Mouse (Mus musculus): ENCODE data around the gene Ctrb1. TPM values are rescaled to one million over a fixed set of nuclear protein-coding genes. Genes with fewer than 3 reads are reported as not detected.

The Ctrb1 gene
- total and polyA plus RNA-seq, 3 experiments = not detected

DNA sequence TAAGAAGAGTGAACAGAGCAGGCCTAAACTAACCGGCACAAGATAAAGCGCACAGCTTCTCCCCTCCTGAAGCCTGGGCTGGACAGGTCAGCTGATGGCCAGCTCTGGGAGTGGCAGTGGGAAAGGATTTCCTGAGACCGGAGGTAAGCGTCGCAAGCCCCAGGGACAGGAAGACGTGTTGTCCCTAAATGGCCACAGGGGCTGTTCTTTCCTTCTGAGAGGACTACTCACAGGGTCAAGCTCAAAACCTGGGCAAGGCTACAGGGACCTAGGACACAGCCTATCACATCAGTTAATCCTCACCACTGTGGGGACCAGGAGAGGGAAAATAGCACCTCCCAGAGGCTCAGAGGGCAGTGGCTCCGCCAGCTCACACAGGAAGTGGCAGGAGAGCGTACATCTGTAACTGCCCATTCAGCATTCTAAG lies 44.5 kb upstream of the Ctrb1 start:
- Histone ChIP-seq H3K9me3 (replicated peaks) (no peaks in the 10 kb centered on the region), H3K27me3 (ENCODE audit: insufficient read depth, low read length) (peaks cover 89% of the 10 kb centered on the region), H3K4me3 (ENCODE audit: low read depth, low read length) (no peak overlapping the region), H3K36me3 (replicated peaks) (no peaks in the 10 kb centered on the region), H3K4me1 (ENCODE audit: insufficient read depth, low read depth, low read length) (peaks cover 27% of the 10 kb centered on the region)
- no peak for TF ChIP-seq CTCF (IDR thresholded peaks at IDR 0.05; ENCODE audit: low read depth, low read length)
- no peak for TF ChIP-seq TAL1 (conservative IDR thresholded peaks at IDR 0.05; ENCODE audit: low read depth, low read length)
- ATAC-seq (ENCODE audit: extremely low read depth, insufficient number of reproducible peaks, low FRiP score, poor library complexity, severe bottlenecking) (no peak), DNase-seq (ENCODE audit: low spot score) (no peak)

DNA sequence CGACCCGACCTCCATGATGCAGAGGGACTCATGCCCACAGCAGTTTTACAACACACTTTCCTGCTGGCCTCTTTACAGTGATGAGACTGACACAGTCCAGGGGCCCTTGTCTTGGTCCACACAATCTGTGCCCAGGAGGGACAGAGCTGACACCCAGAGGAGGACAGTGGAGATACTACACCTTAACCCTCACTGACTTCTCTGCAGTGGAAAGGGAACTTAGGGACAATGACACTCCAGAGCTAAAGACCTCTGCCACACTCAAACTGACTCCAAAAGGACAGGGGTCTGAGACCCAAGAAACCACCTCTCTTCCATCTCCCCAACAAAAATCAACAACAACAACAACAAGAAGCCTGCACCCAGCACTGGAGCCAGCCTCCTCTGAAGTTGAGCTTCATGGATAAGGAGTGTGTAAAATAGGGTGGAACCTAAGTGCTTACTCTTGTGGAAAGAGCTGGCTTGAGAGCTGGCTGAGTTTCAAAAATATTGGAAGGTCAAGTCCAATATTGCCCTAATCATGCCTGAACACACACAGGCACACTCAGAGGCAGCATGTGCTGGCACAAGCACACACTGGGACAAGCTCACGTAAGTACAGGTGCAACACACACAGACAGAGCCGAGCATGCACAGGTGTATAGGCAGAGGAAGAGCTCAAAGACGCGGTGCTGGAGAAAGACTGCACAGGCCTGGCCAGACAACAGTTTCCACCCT lies 43.6 kb upstream of the Ctrb1 start:
- Histone ChIP-seq H3K27me3 (ENCODE audit: insufficient read depth, low read length) (peaks cover 90% of the 10 kb centered on the region), H3K36me3 (replicated peaks) (no peaks in the 10 kb centered on the region), H3K9me3 (replicated peaks) (no peaks in the 10 kb centered on the region), H3K4me3 (ENCODE audit: low read depth, low read length) (no peak overlapping the region), H3K4me1 (ENCODE audit: insufficient read depth, low read depth, low read length) (peaks cover 27% of the 10 kb centered on the region)
- no peak for TF ChIP-seq GATA1 (IDR thresholded peaks at IDR 0.05; ENCODE audit: borderline replicate concordance, low read length)
- TF ChIP-seq TAL1 (conservative IDR thresholded peaks at IDR 0.05; ENCODE audit: low read depth, low read length) = no peak
- TF ChIP-seq CTCF (IDR thresholded peaks at IDR 0.05; ENCODE audit: low read depth, low read length) = no peak
- ATAC-seq (ENCODE audit: extremely low read depth, insufficient number of reproducible peaks, low FRiP score, poor library complexity, severe bottlenecking) = no peak
- DNase-seq (ENCODE audit: low spot score) = no peak

DNA sequence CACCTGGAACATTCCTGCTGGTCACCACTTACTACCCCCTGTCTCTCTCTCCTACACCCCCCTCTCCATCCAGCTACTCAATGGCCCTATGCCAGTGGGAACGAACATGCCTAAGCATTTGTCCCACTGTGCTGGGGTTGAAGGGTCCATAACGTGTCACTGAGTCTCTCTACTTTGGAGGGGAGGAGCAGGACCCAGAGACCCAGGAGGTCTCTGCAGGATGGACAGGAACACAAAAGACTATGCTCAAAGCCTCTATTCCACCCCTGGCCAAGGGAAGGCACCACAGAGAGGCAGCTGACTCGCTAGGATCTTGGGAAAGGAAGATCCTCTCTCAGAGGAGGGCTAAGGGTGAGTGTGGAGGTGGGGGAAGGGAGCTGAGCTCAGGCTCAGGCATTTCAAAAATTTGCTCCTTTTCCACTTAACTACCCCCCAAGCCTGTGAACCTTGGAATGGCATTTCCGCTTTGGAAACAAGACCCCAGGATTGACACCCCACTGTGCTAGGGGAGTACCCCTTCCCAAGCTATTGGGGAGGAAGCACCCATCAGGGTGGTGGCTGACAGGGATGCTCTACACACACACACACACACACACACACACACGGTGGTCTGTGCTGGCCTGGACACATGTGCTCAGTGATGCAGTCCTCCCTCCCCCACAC lies 42.9 kb upstream of the Ctrb1 start:
- Histone ChIP-seq H3K36me3 (replicated peaks) (no peaks in the 10 kb centered on the region), H3K9me3 (replicated peaks) (no peaks in the 10 kb centered on the region), H3K4me1 (ENCODE audit: insufficient read depth, low read depth, low read length) (peaks cover 27% of the 10 kb centered on the region), H3K27me3 (ENCODE audit: insufficient read depth, low read length) (peaks cover 90% of the 10 kb centered on the region), H3K4me3 (ENCODE audit: low read depth, low read length) (no peak overlapping the region)
- no peak for DNase-seq (ENCODE audit: low spot score)
- ATAC-seq (ENCODE audit: extremely low read depth, insufficient number of reproducible peaks, low FRiP score, poor library complexity, severe bottlenecking) = no peak
- TF ChIP-seq TAL1 (conservative IDR thresholded peaks at IDR 0.05; ENCODE audit: low read depth, low read length) = no peak
- TF ChIP-seq GATA1 (IDR thresholded peaks at IDR 0.05; ENCODE audit: borderline replicate concordance, low read length) = no peak
- TF ChIP-seq CTCF (IDR thresholded peaks at IDR 0.05; ENCODE audit: low read depth, low read length) = no peak
- TF ChIP-seq POLR2AphosphoS5 (IDR thresholded peaks at IDR 0.05; ENCODE audit: insufficient replicate concordance, low read depth, low read length) = no peak
- no peak for TF ChIP-seq GATA2 (IDR thresholded peaks at IDR 0.05; ENCODE audit: borderline replicate concordance, low read depth, low read length)

DNA sequence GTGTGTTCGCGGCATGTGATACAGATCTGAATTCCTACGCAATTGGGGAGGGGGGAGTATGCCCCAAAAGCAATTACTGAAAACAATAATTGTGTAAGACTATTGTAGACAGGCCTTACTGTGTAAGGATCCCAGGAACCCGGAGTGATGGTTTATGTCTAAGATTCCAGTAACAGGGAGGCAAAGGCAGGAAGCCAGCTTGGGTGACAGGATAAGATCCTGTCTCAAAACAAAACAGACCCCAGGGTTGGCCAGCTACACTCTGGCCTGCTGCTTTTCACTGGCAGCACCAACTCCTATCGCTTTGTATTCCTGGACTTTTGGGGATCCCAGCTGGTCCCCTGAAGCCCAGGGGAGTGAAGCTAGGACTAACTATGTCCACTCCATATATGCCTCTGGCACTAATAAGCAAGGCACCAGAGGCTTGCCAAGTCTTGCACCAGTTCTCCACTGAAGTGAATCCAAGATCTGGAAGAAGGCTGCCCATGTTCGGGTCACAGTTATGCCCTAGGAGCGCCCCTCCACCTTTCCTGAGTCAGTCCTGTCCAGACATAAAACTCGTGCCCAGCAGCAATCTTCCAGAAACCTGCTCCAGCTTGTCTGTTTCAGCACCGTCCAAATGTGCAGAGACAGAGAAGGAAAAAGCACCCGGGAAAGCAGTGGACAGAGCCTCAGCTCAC lies 41.7 kb upstream of the Ctrb1 start:
- Histone ChIP-seq H3K4me3 (ENCODE audit: low read depth, low read length) (peak overlapping the region; percentile 75), H3K27me3 (ENCODE audit: insufficient read depth, low read length) (peaks cover 97% of the 10 kb centered on the region), H3K9me3 (replicated peaks) (no peaks in the 10 kb centered on the region), H3K36me3 (replicated peaks) (no peaks in the 10 kb centered on the region), H3K4me1 (ENCODE audit: insufficient read depth, low read depth, low read length) (peaks cover 27% of the 10 kb centered on the region)
- ATAC-seq (ENCODE audit: extremely low read depth, insufficient number of reproducible peaks, low FRiP score, poor library complexity, severe bottlenecking) (no peak), DNase-seq (ENCODE audit: low spot score) (no peak)
- TF ChIP-seq CTCF (IDR thresholded peaks at IDR 0.05; ENCODE audit: low read depth, low read length) (no peak), GATA1 (IDR thresholded peaks at IDR 0.05; ENCODE audit: borderline replicate concordance, low read length) (no peak), POLR2AphosphoS5 (IDR thresholded peaks at IDR 0.05; ENCODE audit: insufficient replicate concordance, low read depth, low read length) (no peak), TAL1 (conservative IDR thresholded peaks at IDR 0.05; ENCODE audit: low read depth, low read length) (no peak), GATA2 (IDR thresholded peaks at IDR 0.05; ENCODE audit: borderline replicate concordance, low read depth, low read length) (no peak)

DNA sequence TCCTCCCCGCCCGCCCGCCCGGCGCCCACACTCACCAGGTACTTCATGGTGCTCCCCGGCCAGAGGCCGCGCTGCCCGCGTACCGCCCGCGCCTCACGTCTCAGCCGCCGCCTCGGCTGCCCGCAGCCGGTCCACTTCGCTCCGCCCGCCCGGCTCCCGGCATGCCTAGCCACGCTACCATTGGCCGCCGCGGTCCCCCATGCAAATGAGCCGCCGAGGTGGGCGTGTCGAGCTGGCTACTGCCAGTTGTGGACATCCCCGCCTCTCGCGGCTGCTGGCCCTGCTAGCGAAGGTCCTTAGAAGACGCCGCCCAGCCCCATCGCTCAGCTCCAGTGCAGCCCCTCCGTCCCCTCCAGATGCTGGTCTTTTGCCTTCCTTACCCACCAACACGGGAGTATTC lies 41.2 kb upstream of the Ctrb1 start:
- peaks cover 96% of the 10 kb centered on the region for H3K27me3 ChIP-seq (ENCODE audit: insufficient read depth, low read length)
- ATAC-seq (ENCODE audit: extremely low read depth, insufficient number of reproducible peaks, low FRiP score, poor library complexity, severe bottlenecking) (peak; percentile 94), DNase-seq (ENCODE audit: low spot score) (peak; percentile 97)
- H3K4me3 ChIP-seq (ENCODE audit: low read depth, low read length) = peak overlapping the region; percentile 75
- no peak for TF ChIP-seq GATA1 (IDR thresholded peaks at IDR 0.05; ENCODE audit: borderline replicate concordance, low read length)
- no peak for TF ChIP-seq CTCF (IDR thresholded peaks at IDR 0.05; ENCODE audit: low read depth, low read length)
- TF ChIP-seq TAL1 (conservative IDR thresholded peaks at IDR 0.05; ENCODE audit: low read depth, low read length) = no peak
- TF ChIP-seq GATA2 (IDR thresholded peaks at IDR 0.05; ENCODE audit: borderline replicate concordance, low read depth, low read length) = no peak
- no peak for TF ChIP-seq POLR2AphosphoS5 (IDR thresholded peaks at IDR 0.05; ENCODE audit: insufficient replicate concordance, low read depth, low read length)
- H3K9me3 ChIP-seq (replicated peaks) = no peaks in the 10 kb centered on the region
- no peaks in the 10 kb centered on the region for H3K36me3 ChIP-seq (replicated peaks)
- H3K4me1 ChIP-seq (ENCODE audit: insufficient read depth, low read depth, low read length) = peaks cover 27% of the 10 kb centered on the region

DNA sequence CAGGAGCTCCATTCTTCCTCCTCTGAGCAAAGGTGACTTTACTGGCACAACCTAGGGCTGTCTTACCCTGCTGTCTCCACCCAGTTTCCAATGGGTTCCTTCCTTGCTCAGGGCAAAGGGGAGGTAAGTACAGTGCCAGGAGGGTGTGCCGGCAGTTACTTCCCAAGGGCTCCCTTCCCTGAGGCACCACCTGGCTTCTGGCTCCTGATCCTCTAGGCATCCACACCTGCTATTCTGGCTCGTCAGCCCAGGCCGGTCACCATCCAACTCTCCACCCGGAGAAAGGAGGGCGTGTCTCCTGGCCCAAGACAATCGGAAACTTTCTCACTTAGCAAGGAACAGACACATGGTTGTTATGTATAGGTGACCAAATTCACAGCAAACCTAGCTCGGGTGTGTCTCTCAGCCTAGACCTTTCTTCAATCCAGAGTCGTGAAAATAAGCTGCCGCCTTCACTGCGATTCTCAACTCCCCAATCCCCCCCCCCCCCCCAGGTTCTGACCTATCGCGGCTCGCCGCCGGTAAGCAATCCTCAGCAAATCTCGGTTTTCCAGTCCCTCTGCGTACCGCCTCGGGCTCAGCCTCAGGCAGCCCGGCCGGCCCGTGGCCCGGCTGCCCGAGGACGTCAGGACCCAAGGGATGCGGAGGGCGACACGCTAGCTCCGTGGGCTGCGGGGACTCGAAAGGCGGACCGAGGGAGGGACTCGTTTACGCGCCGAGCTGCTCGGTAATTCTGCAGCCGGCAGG lies 40.6 kb upstream of the Ctrb1 start:
- H3K36me3 ChIP-seq (replicated peaks) = no peaks in the 10 kb centered on the region
- no peak for TF ChIP-seq GATA1 (IDR thresholded peaks at IDR 0.05; ENCODE audit: borderline replicate concordance, low read length)
- TF ChIP-seq CTCF (IDR thresholded peaks at IDR 0.05; ENCODE audit: low read depth, low read length) = no peak
- peak overlapping the region; percentile 75 for H3K4me3 ChIP-seq (ENCODE audit: low read depth, low read length)
- H3K4me1 ChIP-seq (ENCODE audit: insufficient read depth, low read depth, low read length) = peaks cover 27% of the 10 kb centered on the region
- DNase-seq (ENCODE audit: low spot score) (no peak), ATAC-seq (ENCODE audit: extremely low read depth, insufficient number of reproducible peaks, low FRiP score, poor library complexity, severe bottlenecking) (no peak)
- peaks cover 95% of the 10 kb centered on the region for H3K27me3 ChIP-seq (ENCODE audit: insufficient read depth, low read length)
- H3K9me3 ChIP-seq (replicated peaks) = no peaks in the 10 kb centered on the region

Data from G1E (cell line).